In the genomic region with DNA sequence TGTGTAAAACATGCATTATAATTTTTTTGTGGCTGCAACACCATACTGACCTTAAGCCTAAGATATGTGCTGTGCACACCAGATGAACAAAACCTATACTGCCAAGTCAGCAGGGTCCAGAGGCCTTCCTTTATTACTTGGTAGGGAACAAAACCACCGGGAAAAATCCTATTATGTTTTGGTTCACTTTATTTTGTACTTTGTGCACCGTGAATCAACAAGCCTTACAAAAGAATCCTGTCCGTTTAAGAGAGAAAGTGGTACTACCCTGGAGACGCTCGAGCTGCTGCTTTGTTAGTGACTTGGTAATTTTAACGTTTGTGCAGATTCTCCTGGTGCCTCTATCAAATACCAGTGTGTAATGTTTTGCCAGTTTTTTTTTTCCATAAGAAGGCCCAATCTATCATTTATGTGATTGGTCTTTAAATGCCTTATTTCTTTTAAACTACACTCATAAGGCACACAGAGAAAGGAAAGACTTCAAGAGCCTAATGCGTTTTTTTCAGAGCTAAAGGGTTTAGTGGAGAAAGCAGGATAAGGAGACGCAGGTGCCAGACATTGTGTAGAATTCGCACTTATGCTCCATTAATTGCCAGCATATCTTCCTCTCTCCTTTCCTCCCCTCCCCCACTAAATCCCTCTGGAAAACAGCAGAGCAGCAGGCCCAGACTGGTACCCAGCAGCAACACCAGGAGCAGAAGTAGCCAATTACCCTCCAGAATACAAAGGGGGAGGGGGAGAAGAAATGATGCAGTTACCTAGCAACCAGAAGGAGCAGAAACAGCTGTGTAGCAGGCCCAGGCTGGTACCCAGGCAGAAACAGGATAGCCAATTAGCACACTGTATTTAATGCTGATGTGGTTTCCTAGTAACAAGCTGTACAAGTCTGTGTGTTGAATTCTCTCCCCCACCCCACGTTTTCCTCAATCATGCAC, we compare ENCODE assay signal across 8 mouse cellular contexts. TPM values are rescaled to one million over a fixed set of nuclear protein-coding genes. Genes with fewer than 3 reads are reported as not detected.
DNase-seq lines count a peak whose midpoint lies in the region; ATAC-seq lines count a peak whose summit lies in the region.
"Had no signal": no experiment of that assay in that cellular context is flagged by ENCODE, and none has a peak within 500 bp of the region (broad histone marks: within the 10 kb centered on the region; RNA-seq: fewer than 3 reads in every experiment).

No protein-coding gene starts in this region.

- H3K36me3 ChIP-seq in embryonic facial prominence, embryonic 12.5 days, result no peaks in the 10 kb centered on the region
- no peaks in the 10 kb centered on the region for H3K36me3 ChIP-seq in liver, embryonic 12.5 days

- H3K27ac ChIP-seq in embryonic facial prominence, embryonic 12.5 days, result no peak overlapping the region
- no peak overlapping the region for H3K27ac ChIP-seq in liver, embryonic 12.5 days

- peaks cover 7% of the 10 kb centered on the region; the same call in 1 of the 2 replicates for H3K4me1 ChIP-seq in embryonic facial prominence, embryonic 12.5 days
- H3K4me1 ChIP-seq in liver, embryonic 12.5 days, result no peaks in the 10 kb centered on the region

- no peak overlapping the region for H3K4me2 ChIP-seq in embryonic facial prominence, embryonic 12.5 days (replicated peaks)
- H3K4me2 ChIP-seq in liver, embryonic 12.5 days, result no peak overlapping the region

- H3K9ac ChIP-seq in embryonic facial prominence, embryonic 12.5 days, result no peak overlapping the region
- H3K9ac ChIP-seq in liver, embryonic 12.5 days, result no peak overlapping the region

- H3K4me3 ChIP-seq in embryonic facial prominence, embryonic 12.5 days, result no peak overlapping the region
- H3K4me3 ChIP-seq in liver, embryonic 12.5 days, result no peak overlapping the region

- intact Hi-C loops in left cerebral cortex, postnatal 4 days (cut with DNase I), result no loop called here
- intact Hi-C loops in gastrocnemius, postnatal 36 days (cut with DNase I), result no loop called here

- no peaks in the 10 kb centered on the region for H3K9me3 ChIP-seq in embryonic facial prominence, embryonic 12.5 days
- no peaks in the 10 kb centered on the region for H3K9me3 ChIP-seq in liver, embryonic 12.5 days (replicated peaks)

- whole genome bisulfite sequencing in embryonic facial prominence, embryonic 12.5 days, result 47% methylated on average over 10 of the region's 10 CpGs
- WGBS in liver, embryonic 12.5 days (ENCODE audit: insufficient replicate concordance), result 68% methylated on average over 10 of the region's 10 CpGs

- H3K27me3 ChIP-seq in embryonic facial prominence, embryonic 12.5 days, result no peaks in the 10 kb centered on the region
- no peaks in the 10 kb centered on the region for H3K27me3 ChIP-seq in liver, embryonic 12.5 days (replicated peaks)

- DNase-seq in frontal cortex, postnatal 36 days (ENCODE audit: low spot score in 2 of 2), result peak; percentile 55 to 69
- peak; percentile 53 for DNase-seq in left cerebral cortex, postnatal 4 days
- peak; percentile 49 for DNase-seq in retina, postnatal 7 days (ENCODE audit: low read depth, low spot score)
- DNase-seq in adrenal gland, postnatal 14 days, result no peak
- DNase-seq in gastrocnemius, postnatal 36 days, result no peak
- DNase-seq: gastrocnemius, postnatal 14 days had no signal

- peak; percentile 86 for ATAC-seq in embryonic facial prominence, embryonic 12.5 days (ENCODE audit: insufficient number of reproducible peaks, insufficient read depth, low FRiP score, low TSS enrichment)
- no peak; the same call in 1 of the 2 replicates for ATAC-seq in liver, embryonic 12.5 days

RNA-seq across cellular contexts. Expression of a gene that starts 55.5 kb away (rescaled TPM):
- polyA plus RNA-seq in embryonic facial prominence, embryonic 12.5 days (2016; fragmentation: Nextera tagmentation; extraction: Ambion mirVana), result 23.3 and 24.2 TPM in 2 replicates
- total RNA-seq in left cerebral cortex, postnatal 4 days (2021), result 100 to 1,000 TPM; 153 to 161 TPM
- 18.3 and 20.2 TPM in 2 replicates for total RNA-seq in adrenal gland, postnatal 14 days (2021)
- total RNA-seq in gastrocnemius, postnatal 36 days (2021), result 1 to 10 TPM; 6.7 to 7.2 TPM
- 6.5 and 7.8 TPM in 2 replicates for polyA plus RNA-seq in liver, embryonic 12.5 days (2016; fragmentation: Nextera tagmentation; extraction: Ambion mirVana)

Comparison
In these comparisons a context has a peak if more than half of its experiments do, and no peak if none do; other contexts are left out.
1. DNase-seq: peak in frontal cortex, postnatal 36 days (2 of 2), left cerebral cortex, postnatal 4 days (single experiment) and retina, postnatal 7 days (single experiment); none in adrenal gland, postnatal 14 days (single experiment) and gastrocnemius, postnatal 36 days (0 of 2).